Mouse (Mus musculus) gastrocnemius, adult 8-10 months (tissue): ENCODE results near the gene Stk38. TPM values are rescaled to one million over a fixed set of nuclear protein-coding genes. Genes with fewer than 3 reads are reported as not detected.
"Not testable (repeated sequence)": the region's sequence is repeated elsewhere in the genome, so short reads cannot be mapped to it uniquely, and the experiment has no call there.

Experiments used
- DNase-seq, 2 experiments: peaks; one replicate each; pipeline ENCODE4 v3.0.0; 2022; ENCODE audit warnings: low spot score in 2 of 2
- total RNA-seq, 4 experiments: library from RNA; stranded (reverse); gene quantifications; 2 replicates each; pipeline ENCODE4 v1.2.4; 2022

The Stk38 gene
- 10 to 100 TPM; 19.5 to 22.5 (median 19.8) TPM for total RNA-seq

DNA sequence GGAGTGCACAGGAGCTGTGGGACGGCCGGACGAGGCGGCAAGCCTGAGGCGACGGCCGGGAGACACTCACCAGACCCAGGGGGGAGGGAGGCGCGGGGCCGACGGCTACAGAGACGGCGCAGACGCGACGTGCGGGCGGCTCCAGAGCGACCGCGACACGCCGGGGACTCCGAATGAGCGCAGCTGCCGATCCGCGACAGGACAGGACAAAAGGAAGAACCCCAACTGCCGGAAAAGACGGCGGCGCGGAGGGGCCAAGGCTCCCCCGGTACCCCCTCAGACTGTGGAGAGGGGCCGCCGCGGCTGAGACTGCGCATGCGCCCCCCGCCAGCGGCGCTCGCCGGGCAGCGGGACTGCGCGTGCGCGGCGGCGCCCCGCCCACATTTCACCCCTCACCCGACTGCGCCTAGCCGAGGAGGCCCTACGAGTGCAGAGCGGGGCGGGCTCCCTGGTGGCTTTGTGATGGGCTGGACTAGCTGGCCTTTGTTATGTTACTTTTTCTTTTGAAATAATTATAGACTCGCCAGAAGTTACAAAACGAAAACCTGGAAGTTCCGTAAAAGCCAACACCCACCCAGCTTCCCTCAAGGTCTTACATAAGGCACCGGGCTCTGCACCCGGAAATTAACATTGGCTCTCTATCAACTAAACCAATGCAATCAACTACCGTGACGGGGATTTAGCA is at the start of gene Stk38:
Gene Stk38 (minus strand): TSS at position 355 of the 685 bp plus-strand sequence.
- peak; percentile 84 to 89 for DNase-seq

DNA sequence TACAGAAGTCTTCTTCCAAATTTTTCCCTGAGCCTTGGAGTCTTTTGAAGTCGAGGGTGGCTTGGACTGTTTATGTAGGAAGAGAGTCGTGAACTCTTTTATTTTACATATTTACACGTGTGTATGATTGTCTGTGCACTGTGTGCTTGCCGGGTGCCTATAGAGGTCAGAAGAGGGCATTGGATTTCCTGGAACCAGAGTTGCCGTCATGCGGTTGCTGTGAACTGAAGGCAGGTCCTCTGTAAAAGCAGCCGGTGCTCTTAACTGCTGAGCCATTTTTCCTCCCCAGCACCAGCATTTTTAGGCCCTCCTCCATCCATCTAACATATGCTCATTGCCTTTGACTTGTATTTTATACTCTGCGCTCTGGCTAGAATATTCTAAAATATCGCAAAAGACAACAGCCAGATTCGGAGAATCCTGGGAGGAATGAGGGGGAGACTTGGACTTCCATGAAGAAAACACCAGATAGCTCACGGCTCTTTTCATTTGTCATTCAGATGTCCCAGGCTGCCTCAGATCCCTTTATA is 49.6 kb upstream of the Stk38 start:
- no peak for DNase-seq

DNA sequence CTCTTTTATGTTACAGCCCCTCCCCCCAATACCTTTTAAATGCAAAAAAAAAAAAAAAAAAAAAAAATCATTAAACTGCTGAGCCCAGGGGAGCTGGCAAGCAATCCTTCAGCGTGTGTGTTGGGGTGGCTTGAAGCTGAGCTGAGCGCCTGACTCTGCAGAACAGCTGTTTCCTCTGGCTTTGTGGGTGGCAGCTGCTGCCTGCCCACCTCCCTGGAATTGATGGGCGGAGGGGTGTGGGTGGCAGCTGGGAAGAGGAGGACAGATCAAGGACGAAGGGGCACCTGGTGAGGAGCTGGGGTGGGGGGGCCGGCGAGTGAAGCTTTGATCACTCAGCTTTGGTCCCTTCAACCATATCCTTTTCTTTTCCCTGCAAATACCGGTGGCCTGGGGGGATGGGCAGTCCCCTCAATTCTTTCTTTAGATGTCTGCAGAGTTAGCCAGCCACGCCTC is 48.9 kb upstream of the Stk38 start:
- no peak for DNase-seq

DNA sequence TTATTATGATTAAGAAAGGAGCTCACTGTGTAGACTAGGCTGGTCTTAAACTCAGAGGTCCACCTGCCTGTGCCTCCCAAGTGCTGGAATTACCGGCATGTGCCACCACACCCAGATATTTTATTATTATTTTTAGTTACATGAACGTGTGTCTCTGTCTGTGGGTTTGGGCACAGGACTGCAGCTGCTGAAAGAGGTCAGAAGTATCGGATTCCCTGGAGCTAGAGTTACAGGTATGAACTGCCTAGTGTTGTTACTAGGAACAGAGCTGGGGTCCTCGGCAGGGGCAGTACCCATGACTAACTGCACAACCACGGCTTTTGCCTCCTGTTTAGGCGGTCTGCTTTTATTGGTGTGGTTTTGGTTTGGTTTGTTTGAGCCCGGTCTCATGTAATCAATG is 48.4 kb upstream of the Stk38 start:
- no peak for DNase-seq

DNA sequence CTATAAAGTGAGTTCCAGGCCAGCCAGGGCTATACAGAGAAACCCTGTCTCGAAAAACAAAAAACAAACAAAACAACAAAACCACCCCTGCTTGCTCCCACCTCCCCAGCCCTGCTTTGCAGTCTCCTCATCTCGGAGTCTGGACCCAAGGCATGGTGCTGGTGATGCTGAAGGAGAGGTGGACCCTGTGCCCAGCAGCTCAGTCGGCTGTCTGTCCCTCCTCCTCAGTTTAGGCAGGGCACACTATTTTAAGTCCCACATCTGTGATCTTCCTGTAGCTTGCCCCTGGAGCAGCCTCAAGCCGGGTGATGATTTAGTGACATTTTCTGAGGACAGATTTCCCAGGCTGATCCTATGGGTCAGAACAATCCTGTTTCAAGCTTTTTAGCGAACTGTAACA is 47.8 kb upstream of the Stk38 start:
- no peak for DNase-seq

DNA sequence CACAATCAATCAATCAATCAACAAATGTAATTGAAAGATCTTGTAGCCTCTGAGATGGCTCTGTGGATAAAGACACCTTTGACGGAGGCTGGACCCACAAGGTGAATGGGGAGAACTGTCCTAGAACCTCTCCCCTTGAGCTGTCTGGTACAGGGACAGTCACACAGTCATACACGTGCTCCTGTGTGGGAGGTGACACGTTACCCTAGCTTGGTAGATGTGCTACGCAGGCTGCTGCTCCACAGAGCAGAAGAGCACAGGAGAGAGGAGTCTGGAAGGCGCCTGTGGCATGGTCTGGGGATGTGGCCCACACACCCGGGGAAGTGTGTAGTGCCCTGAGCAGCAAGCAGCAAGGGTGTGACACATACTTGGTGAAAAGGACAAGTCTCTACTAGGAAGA is 46.6 kb upstream of the Stk38 start:
- DNase-seq: no peak

DNA sequence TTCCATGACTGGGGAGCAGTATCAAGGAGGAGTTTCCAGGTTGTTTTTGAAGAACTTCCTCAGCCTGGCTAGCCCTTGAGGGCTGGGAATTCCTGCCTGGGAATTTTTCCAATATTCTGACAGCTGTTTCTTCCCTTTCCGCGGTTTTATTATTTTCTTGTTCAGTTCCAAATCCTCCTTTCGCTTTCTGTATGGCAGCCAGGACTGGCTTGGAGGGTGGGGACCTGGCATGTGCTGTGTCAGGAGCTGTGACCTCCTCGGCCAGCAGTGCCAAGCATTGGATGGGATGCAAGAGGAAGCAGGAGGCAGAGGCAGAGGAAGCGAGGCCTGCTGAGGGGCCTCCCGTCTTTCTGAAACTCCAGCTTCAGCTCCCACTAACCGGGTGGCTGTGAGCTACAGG is 46.0 kb upstream of the Stk38 start:
- peak in 1 of 2 experiments; percentile 72 for DNase-seq

DNA sequence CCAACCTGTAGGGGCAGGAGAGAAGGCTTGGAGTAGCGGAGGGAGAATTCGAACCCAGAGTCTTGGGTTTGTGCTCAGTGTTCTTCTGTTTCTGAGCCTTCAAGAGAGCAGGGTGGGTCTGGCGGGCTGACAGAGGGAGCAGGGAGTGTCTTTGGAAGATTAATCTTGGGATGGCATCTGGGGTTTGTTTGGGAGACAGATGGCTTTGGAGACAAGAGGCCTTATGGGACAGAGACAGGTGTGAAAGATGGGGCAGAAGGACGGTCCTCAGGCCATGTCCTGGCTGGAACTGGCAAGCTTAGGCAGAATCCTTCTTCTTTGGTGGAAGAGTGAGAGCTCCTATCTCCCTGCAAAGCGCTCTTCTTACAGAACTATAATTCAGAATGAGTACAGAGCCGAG is 45.3 kb upstream of the Stk38 start:
- DNase-seq: no peak

DNA sequence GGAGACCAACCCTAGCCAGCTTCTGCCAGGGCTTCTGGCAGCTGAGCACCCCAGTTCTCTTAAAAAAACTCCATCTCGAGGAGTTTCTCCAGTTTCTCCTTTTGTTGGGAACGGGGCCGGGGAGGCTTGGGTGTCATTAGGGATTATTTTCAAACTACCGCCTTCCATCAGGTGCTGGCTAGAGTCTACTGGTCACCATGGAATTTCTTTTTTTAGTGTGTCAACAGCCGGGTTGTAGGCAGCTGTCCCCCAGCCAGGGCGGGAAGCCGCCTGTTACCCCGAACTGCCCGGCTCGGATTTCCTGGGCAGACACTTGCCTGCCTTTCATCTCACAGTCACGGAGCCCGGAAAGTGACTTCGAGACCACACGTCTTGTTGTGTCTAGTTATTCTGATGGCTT is 43.0 kb upstream of the Stk38 start:
- peak; percentile 63 to 71 for DNase-seq

DNA sequence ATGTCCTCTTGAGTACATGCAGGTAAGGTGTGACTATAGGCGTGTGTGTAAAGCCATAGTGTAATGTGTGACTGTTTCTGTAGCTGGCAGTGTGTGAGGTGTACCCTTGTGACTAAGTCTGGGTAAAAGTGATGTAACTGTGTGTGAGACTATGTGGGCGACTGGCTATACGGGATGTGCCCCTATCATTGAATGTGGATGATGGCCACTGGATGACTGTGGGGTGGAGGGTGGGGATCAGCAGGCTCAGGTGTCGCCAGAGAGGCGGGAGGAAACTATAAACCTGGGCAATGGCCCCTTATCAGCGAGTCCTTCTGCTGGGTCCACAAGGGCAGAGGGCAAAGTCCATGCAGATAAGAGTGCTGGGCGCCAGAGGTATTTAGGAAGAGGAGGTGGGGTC is 42.1 kb upstream of the Stk38 start:
- no peak for DNase-seq

DNA sequence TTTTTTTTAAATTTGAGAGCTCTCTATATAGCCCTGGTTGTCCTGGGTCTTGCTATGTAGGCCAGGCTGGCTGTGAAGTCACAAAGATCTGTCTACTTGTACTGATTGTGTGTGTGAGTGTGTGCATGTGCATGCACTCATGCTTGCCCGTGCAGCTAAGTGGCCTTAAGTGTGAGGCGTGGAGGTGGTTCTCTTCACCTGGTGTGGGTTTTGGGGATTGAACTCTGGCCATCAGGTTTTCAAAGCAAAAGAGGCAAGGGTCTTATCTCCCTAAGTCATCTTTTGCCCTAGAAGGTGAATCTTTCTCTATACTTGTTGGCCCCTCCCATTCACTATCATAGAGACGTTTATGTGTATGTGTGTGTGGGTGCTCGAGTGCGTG is 41.7 kb upstream of the Stk38 start:
- DNase-seq: no peak

DNA sequence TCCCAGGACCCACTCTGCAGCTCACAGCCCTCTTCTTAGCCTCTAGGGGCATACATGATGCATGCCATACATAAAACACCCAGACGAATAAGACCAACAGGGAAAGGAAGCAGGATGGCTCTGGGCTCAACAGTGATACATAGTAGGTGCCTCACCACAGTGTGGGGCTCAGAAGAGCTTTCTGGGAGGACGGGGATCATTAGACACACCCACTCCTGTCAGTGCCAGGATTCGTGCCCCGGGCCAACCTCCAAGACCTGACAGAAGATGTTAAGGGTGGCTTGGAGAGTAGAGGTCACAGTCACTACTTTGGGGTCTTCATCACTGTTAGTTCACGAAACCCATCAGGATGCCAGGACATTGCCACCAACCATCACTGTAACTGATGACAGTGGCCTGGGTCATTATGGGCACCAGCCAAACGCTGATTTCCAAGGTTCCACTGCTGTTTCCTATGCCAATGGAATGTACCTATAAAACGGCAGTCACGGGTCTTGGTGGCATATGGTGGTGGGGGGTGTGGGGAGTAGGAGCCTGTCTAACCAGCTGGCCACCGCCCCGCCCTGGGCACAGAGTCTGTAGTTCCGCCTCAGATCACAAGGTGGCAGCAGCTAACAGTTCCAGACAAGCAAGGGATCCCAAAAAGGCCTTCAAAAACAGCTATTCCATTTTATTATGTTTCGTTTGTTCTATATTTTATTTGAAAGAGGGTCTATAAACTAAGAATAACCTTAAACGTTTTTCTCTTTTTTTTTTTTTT is 41.1 kb upstream of the Stk38 start:
- peak; percentile 72 for DNase-seq

DNA sequence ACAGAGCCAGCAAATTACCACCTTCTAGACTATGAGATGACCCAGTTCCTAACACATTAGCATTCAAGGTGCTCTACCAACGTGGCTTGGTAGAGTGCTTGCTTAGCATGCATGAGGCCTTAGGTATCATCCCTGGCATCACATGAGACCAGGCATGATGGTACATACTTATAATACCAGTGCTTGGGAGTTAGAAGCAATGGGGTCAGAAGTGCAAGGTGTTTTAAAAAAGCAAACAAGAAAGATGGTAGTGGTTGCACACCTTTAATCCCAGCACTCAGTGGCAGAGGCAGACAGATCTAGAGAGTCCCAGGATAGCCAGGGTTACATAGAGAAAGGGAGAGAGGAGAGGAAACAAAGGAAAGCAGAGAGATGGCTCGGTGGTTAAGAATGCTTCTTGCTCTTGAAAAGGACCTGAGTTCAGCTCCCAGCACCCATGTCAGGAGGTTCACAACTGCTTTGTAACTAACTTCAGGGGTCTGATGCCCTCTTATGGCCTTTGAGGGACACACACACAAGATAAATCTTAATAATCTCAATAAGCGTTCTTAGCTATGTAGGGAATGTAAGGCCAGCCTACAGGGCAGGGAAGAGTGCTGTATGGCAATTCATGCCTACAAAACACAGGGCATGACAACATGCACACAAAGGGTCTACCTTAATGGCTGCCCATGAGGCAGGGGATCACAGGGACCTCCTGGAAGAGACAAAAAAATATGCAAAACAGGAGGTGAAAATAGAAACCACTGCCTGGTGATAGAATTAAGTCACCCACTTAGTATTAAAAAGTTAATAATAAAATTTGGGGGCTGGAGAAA is 40.1 kb upstream of the Stk38 start:
- DNase-seq: no peak

DNA sequence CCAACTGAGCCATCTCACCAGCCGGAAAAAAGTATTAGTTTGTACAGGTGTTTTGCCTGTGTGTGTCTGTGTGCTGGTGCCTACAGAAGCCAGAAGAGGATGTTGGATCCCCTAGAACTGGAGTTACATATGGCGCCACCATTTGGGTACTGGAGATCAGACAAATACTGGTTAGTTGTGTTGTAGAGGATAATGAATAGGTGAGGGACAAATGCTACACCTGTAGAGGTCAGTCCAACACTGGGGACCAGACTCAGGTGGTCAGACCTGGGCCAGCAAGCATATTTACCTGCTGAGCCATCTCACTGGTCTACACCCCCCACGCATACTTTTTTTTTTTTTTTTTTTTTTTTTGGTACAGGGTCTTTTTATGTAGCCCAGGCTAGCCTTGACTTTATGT is 39.1 kb upstream of the Stk38 start:
- no peak for DNase-seq

DNA sequence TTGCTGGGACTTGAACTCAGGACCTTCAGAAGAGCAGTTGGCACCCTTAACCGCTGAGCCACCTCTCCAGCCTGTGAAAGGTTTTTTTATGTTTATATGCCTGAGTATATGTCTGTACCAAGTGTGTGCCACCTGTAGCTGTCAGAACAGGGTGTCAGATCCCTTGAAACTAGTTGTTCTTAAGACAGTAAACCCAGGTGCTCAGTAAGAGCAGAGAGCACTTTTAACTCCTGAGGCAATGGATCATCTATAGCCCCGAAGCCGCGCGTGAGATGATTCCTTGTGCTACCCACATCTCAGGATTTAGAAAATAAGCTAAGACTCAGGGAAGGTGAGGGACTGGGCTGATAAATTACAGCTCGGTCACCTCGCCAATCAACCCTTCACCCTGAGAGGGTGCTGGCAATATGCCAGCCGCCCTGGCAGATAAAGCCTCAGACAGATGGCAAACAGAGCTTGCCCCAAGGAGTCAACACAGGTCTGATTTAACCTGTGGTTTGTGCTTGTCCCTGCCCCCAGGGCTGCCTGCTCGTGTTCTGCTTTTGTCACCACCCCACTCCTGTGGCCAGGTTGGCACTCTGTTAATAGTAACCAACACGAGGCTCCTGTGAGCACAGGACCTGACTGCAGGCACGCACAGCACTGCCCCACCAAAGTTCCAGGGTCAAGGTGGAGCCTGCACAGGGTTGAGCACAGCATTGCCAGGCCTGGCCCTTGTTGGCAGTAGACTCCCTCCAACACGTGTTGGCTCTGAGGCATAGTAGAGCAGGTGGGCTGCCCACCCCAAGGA is 38.1 kb upstream of the Stk38 start:
- DNase-seq: peak in 1 of 2 experiments; percentile 20

DNA sequence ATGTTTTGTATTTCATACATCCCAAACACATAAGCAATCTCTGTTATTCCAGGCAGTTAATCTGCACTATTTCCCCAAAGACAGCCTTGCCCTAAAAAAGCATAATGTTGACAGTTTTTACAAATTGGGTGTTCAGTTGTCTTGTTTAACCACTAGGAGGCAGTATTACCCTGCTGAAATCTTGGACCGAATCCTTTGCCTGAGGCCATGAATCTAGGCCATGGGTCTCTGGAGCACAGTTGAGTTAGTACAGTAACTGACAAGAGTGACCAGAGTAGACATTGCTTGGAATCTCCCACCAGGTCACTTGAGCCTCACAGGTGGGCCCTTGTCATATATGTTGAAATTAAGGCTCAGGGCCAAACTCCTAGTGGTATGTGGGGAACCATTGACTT is 37.1 kb upstream of the Stk38 start:
- DNase-seq: no peak

DNA sequence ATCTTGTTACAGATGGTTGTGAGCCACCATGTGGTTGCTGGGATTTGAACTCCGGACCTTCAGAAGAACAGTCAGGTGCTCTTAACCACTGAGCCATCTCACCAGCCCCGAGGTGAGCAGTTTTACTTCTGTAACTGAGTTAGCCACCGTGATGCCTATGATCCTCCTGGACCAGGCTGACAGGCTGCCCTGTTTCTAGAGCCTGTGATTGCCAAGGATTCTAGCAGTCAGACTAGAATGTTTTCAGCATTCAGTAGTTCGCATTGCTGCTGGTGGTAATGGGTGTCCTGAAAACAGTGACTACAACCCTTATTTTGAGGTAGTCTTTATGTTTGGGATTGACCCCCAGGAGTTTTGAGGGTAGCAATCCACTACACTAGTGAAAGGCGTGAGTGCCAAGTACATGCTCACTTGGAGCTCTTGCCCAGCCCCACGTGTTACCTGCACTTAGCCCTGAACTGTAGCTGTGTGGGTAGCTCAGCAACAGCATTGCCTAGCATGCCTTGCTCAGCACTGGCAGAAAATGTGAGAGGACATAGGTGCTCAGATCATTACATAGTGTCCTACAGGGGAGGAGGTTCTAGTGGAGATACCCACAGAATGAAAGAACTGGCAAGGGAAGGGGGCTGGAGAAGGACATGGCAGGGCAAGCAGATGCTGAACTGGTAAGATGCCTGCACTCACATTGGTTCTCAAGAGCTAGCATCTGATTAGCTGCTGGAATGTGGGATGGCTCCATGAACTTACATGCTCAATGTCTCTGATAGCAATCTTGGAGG is 36.5 kb upstream of the Stk38 start:
- DNase-seq: no peak

DNA sequence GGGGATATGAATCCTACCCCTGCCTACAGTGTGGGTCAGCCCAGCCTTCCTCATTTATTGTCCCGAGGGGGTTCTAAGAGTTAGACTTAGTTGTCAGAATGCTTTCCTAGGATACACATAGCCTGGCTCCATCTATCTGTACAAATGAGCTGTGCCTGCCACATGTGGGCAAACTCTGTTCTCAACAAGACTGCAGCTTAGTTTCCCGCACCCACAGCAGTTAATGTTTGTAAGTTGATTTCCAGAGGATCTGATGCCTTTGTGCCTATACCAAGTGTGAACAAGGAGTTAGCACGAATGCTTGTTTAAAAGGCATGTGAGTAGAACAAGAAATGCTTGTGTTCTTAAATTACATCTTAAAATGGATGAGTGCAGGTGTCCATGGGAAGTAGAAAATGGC is 35.8 kb upstream of the Stk38 start:
- DNase-seq: no peak

DNA sequence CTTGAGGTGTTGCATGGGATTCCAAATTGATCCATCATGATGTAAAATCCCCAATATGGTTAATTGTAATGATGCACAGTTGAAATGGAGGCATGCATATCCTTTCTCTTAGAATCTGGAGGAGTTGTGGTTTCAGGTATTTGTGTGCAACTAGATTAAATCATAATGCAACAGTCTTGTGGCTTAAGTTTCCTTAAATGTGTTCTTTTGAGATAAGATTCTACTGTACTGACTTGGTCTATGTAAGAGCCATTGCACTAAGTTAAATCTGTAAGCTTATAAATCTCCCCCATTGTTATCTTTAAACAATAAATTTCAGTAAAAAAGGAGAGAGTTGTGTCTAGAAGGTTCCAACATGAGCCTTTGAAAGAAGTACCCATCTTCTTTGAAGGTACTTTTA is 34.8 kb upstream of the Stk38 start:
- no peak for DNase-seq

DNA sequence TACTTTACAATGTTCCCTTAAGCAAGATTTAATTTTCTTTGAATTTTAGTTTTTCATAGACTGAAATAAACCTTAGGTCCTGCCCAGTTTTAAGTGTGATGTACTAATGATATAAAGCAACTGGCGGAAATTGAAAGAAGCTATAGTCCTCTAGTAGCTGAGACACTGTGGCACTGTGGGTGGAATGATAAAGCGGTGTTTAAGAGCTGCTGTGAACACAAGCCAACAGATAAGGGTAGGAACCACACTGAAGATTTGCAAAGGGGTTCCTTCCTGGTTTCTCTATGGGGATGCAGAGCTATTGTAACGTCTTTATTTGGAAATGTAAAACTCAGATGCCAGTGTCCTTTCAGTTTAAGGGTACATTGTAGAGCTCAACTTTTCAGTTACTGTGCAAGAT is 33.8 kb upstream of the Stk38 start:
- DNase-seq: not testable (repeated sequence)
